Mouse (Mus musculus) lung, adult 2 months (tissue): ENCODE results near the gene Sipa1.

Experiments used
- CTCF ChIP-seq: fragments of 200-500 bp; IDR thresholded peaks from 2 replicates; pipeline ENCODE4 v1.5.1; 2011; ENCODE audit warnings: mild to moderate bottlenecking, low read length, control low read depth; ENCODE audit not compliant: insufficient read depth
- POLR2A ChIP-seq: fragments of 200-500 bp; IDR thresholded peaks from 2 replicates; pipeline ENCODE4 v1.6.1; 2011; ENCODE audit warnings: low read depth, mild to moderate bottlenecking, control low read depth, low read length, borderline replicate concordance; ENCODE audit errors: extremely low read depth

DNA sequence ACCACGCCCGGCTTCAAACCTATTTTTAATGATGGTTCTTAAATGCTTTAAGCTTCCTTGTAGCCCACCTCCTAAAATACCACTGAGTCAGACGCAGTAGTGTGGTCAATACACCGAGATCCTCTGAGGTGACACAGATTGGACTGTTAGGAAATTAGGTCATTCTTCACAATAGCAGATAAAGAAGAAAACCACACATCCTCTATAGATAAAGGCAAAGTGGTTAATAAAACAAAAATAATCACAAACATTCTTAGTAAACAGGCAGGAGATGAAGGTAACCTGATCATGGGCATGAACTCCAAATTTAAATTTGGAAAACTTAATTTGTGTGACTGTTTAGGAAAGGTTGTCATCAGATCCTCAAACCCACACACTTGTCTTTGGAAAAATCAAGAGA, 43.5 kb downstream of the Sipa1 start:
- TF ChIP-seq CTCF (no peak), POLR2A (no peak)
